Mouse (Mus musculus): Measurements from ENCODE around the gene Gcnt7.

- TF ChIP-seq CTCF (conservative IDR thresholded peaks at IDR 0.05; ENCODE audit: low read length): no peak
- no peak for TF ChIP-seq NANOG (IDR thresholded peaks at IDR 0.05; ENCODE audit: borderline replicate concordance, low read length)
- TF ChIP-seq POU5F1 (IDR thresholded peaks at IDR 0.05; ENCODE audit: borderline replicate concordance, low read length): no peak
These were observed 42.4 kb upstream of the Gcnt7 start for GRCm38 (mm10) chr2:172500752-172501316.
